Mouse (Mus musculus): ENCODE data around the gene P3h4. TPM values are rescaled to one million over a fixed set of nuclear protein-coding genes. Genes with fewer than 3 reads are reported as not detected.

P3h4 gene
- polyA plus RNA-seq (2012) = 0.22 and 0.68 TPM in 2 replicates

DNA sequence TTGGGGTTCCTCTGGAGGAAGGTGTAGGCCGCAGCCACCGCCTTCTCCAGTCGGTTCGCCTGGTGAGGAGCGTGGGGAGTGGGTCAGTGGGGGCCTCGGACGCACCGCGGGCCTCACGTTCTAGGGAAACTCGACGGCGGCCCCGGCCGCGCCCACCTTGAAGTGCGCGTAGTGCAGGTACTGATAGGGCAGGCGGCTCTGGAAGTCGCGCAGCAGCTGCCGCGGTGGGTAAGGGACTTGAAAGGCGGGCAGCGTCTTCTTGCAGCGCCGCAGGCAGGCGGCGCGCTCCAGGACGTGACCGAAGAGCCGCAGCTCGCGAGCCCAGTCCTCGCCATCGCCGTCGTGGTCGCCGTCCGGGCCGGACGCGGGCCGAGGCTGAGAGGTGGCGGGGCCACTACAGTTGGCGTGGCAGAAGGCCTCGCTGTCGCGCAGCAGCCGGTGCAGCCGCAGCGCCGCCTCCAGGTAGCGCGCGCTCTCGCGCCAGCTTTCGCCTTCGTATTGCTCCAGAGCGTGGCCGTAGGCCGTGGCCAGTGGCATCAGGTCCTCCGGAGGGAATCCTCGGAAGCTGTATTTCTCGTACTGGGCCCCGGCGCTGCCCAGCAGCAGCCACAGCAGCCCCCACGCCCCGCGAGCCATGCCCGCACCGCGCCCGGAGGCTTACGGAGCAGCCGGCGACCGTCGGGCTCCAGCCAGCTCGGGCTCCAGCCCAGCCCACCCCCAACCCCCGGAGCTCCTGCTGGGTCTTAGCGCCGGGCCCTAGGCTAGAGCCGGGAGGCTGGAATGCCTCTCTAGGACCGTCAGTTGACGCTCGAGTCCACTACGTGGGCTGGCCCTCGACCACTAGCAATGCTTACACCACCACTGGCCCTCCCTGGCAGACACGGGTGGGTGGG is at the start of gene P3h4:
Gene P3h4 (minus strand): TSS at position 816 of the 893 bp plus-strand sequence.

DNA sequence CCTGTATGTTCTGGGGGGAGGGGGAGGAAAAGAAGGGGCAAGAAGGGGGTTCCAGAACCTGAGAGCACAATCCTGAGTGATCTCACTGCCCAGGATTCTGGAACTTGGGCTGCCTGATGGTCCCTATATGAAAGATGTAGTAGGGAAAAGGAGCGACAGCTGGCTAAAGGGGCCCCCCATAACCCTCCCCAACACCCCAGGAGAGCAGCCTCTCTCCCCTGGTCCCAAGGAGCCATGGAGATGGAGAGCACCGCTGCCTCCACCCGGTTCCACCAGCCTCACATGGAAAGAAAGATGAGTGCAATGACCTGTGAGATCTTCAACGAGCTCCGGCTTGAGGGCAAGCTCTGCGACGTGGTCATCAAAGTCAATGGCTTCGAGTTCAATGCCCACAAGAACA is 27.2 kb upstream of the P3h4 start, which contains the start of the genes Nt5c3b and Klhl10:
Gene Nt5c3b (minus strand): TSS at position 12 of the 400 bp plus-strand sequence.
Gene Klhl10 (plus strand): TSS at position 121 of the 400 bp plus-strand sequence.

DNA sequence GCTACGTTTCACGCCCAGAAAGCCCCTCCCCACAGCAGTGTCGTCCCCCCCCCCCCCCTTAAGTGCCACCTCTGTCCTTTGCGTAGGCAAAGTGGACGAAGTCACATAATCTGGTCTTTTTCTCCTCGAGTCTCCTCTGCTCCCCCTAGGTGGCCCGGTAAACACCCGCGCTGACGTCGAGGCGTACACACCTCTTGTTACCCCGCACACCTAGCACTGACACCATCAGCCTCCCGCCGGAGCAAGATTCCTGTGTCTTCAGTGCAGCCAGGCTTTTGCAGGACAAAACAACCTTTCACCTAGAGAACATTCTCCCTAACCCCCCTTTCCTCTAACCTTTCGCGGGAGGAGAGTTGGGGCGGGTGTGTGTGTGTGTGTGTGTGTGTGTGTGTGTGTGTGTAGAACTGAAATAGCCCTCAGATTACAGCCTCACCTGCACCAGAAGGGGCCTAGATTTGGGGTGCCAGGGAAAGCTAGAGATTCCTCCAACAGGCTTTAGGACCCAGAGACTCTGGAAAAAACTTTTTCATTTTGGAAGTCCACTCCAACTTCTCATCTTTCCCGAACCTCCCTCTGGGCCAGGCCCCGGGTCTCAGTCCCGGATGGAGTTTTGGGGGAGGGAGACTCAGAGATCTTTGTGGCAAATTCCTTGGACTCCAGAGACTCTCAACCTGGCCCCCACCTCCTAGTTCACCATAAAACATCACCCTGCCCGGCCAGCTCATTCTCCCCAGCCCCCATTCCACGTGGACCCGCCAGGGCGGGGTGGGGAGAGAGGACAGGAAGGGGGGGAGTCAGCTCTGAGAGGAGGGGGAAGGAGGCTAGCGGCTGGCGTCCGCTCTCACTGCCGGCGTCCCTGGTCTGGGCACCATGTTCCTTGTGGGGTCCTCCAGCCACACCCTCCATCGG is 532 bp upstream of the P3h4 start, which contains the start of gene Fkbp10:
Gene Fkbp10 (plus strand): TSS at position 784 of the 909 bp plus-strand sequence.

DNA sequence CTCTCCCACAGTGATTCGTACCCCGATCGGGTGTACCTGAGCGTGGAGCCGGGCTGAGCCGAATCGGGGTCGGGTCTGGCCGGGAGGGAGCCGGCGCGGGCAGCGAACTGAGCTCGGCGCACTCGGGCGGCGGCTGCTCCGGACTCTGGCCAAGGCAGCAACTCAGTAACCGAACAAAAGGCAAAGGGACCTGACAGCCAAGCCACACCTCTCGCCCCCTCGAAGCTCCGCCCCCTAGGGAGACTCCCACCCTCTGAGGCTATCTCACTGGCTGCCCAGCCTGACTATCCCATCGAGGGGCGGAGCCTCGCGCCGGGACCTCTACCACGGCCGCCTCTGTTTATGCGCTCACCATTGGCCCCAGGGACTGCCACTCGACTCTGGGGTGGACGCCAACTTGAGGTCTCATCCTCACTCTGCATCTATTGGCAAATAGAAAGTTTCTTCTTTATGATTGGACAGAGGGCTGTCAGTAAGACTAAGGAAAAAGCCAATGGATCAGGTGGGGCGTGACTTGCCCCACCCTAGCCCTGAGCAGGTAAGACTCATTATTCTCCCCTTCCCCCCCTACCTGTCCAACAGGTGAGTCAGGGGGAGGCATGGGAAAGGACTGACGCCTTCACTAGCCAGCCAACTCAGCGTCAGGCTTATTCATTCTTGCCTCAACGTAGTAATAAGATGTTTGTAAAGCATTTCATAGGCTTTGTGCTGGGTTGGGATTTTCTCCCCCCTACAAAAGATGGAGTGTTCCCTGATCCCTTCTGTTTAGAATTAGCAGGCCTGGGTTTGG is 16.8 kb downstream of the P3h4 start, which contains the start of gene Jup:
Gene Jup (minus strand): TSS at position 164 of the 790 bp plus-strand sequence.

Other genes starting within 250 kb of the P3h4 start
- gene Krt9, start 221.6 kb downstream of the P3h4 start, polyA plus RNA-seq (2012) = not detected in 2 replicates
- gene Krt14, start 207.3 kb downstream of the P3h4 start, polyA plus RNA-seq (2012) = 0.14 and 0.15 TPM in 2 replicates
- not detected in 2 replicates for gene Krt16, start 165.9 kb downstream of the P3h4 start, polyA plus RNA-seq (2012)
- gene Krt17, start 153.8 kb downstream of the P3h4 start, polyA plus RNA-seq (2012) = 0.05 and 0.16 TPM in 2 replicates
- not detected in 2 replicates for gene Krt42, start 145.0 kb downstream of the P3h4 start, polyA plus RNA-seq (2012)
- 431 and 615 TPM in 2 replicates for gene Eif1, start 95.0 kb downstream of the P3h4 start, polyA plus RNA-seq (2012)
- not detected in 2 replicates for gene Gast, start 80.4 kb downstream of the P3h4 start, polyA plus RNA-seq (2012)
- gene Hap1, start 58.7 kb downstream of the P3h4 start, polyA plus RNA-seq (2012) = 0.16 and 0.30 TPM in 2 replicates
- gene Jup, start 17.1 kb downstream of the P3h4 start, polyA plus RNA-seq (2012) = 12.4 and 15.2 TPM in 2 replicates
- gene Fkbp10, start 861 bp upstream of the P3h4 start, polyA plus RNA-seq (2012) = 0.29 and 0.64 TPM in 2 replicates
- gene Nt5c3b, start 27.0 kb upstream of the P3h4 start, polyA plus RNA-seq (2012) = 70.0 and 73.2 TPM in 2 replicates
- gene Klhl10, start 27.1 kb upstream of the P3h4 start, polyA plus RNA-seq (2012) = 0.12 TPM in 2 replicates
- 2.0 and 4.0 TPM in 2 replicates for gene Klhl11, start 57.9 kb upstream of the P3h4 start, polyA plus RNA-seq (2012)
- gene Acly, start 113.2 kb upstream of the P3h4 start, polyA plus RNA-seq (2012) = 33.9 and 41.9 TPM in 2 replicates
- 0.07 TPM in 1 of 2 replicates, not detected in the other for gene Ttc25, start 130.8 kb upstream of the P3h4 start, polyA plus RNA-seq (2012)
- 27.6 and 29.6 TPM in 2 replicates for gene Cnp, start 160.1 kb upstream of the P3h4 start, polyA plus RNA-seq (2012)
- gene Nkiras2, start 204.4 kb upstream of the P3h4 start, polyA plus RNA-seq (2012) = 42.8 and 43.0 TPM in 2 replicates
- gene Dnajc7, start 205.3 kb upstream of the P3h4 start, polyA plus RNA-seq (2012) = 111 and 131 TPM in 2 replicates